Mouse (Mus musculus) limb, embryonic 14.5 days (tissue): ENCODE measurements around the gene Tex26. TPM values are rescaled to one million over a fixed set of nuclear protein-coding genes. Genes with fewer than 3 reads are reported as not detected.

ENCODE experiments used
- ATAC-seq: fragments of 200-750 bp; cut with Nextera tagmentation; 2 replicates; pipeline ENCODE4 v1.8.0; 2017; ENCODE audit warnings: low read depth, moderate number of reproducible peaks, moderate TSS enrichment; ENCODE audit not compliant: low FRiP score
- DNase-seq: peaks from one replicate; pipeline ENCODE4 v3.0.0-alpha.2; 2015; ENCODE audit warnings: low spot score
- H3K27ac ChIP-seq: fragments of 300-500 bp; sonication (generic); replicated peaks from 2 replicates; pipeline ENCODE4 v1.5.1; 2014; ENCODE audit warnings: low read depth, mild to moderate bottlenecking, low read length, moderate library complexity, mixed read lengths
- H3K27me3 ChIP-seq: fragments of 300-500 bp; sonication (generic); 2 replicates; pipeline ENCODE4 v1.6.1; 2014; ENCODE audit warnings: low read length, mixed read lengths; ENCODE audit not compliant: control insufficient read depth, insufficient read depth
- H3K36me3 ChIP-seq: fragments of 300-500 bp; sonication (generic); 2 replicates; pipeline ENCODE4 v1.6.1; 2014; ENCODE audit warnings: mild to moderate bottlenecking, low read length, moderate library complexity, mixed read lengths; ENCODE audit not compliant: control insufficient read depth, insufficient read depth
- H3K4me1 ChIP-seq: fragments of 300-500 bp; sonication (generic); 2 replicates; pipeline ENCODE4 v1.6.1; 2014; ENCODE audit warnings: antibody characterized with exemption, low read length, mixed read lengths; ENCODE audit not compliant: control insufficient read depth, insufficient read depth
- H3K4me2 ChIP-seq: fragments of 300-500 bp; sonication (generic); replicated peaks from 2 replicates; pipeline ENCODE4 v1.6.1; 2014; ENCODE audit warnings: low read depth, mild to moderate bottlenecking, low read length, moderate library complexity; ENCODE audit not compliant: severe bottlenecking
- H3K4me3 ChIP-seq: fragments of 300-500 bp; sonication (generic); replicated peaks from 2 replicates; pipeline ENCODE4 v1.5.1; 2014; ENCODE audit warnings: low read length
- H3K9ac ChIP-seq: fragments of 300-500 bp; sonication (generic); 2 replicates; pipeline ENCODE4 v1.6.1; 2014; ENCODE audit warnings: mild to moderate bottlenecking, low read depth, low read length, moderate library complexity; ENCODE audit not compliant: severe bottlenecking
- H3K9me3 ChIP-seq: fragments of 300-500 bp; sonication (generic); 2 replicates; pipeline ENCODE4 v1.6.1; 2016; ENCODE audit warnings: low read length; ENCODE audit not compliant: control insufficient read depth
- POLR2A ChIP-seq: fragments of 200-500 bp; IDR thresholded peaks from 2 replicates; pipeline ENCODE4 v1.8.0; 2012; ENCODE audit warnings: inconsistent platforms, mild to moderate bottlenecking, moderate library complexity, borderline replicate concordance; ENCODE audit not compliant: insufficient read depth, insufficient read length; ENCODE audit errors: extremely low read depth
- WGBS: fragments of 180-500 bp; shearing (Covaris S2); extraction: QIAGEN DNeasy Blood & Tissue Kit; methylation state at CpG from one replicate; pipeline ENCODE4 v1.1.7; 2014; 5-methylcytosine and 5-hydroxymethylcytosine counted together
- polyA plus RNA-seq, 2 experiments: library from polyadenylated mRNA; depleted of rRNA in 1 of 2; stranded (reverse) in 1 of 2; unstranded in 1 of 2; fragments of >200 nt; fragmentation: Nextera tagmentation in 1 of 2; extraction: Ambion mirVana in 1 of 2; gene quantifications; 2 replicates each; pipeline versions ENCODE4 v1.2.1 to v1.2.3; 2012 to 2014

Gene Tex26
- polyA plus RNA-seq, 2 experiments, result 0.36 to 0.50 TPM

GRCm38 (mm10) chr5:149474701-149475468 is 35.4 kb downstream of the Tex26 start:
- DNase-seq (no peak), ATAC-seq (no peak)
- no peaks in the 10 kb centered on the region for H3K4me1 ChIP-seq
- no peak overlapping the region for H3K4me2 ChIP-seq
- H3K9ac ChIP-seq, result no peak overlapping the region
- no peak overlapping the region for H3K4me3 ChIP-seq
- no peak for TF ChIP-seq POLR2A
- no peak overlapping the region for H3K27ac ChIP-seq
- no peaks in the 10 kb centered on the region for H3K36me3 ChIP-seq
- H3K27me3 ChIP-seq, result no peaks in the 10 kb centered on the region
- WGBS, result 88% methylated on average over 16 of the region's 16 CpGs
- no peaks in the 10 kb centered on the region for H3K9me3 ChIP-seq

- H3K27ac ChIP-seq, result no peak overlapping the region
- ATAC-seq (no peak), DNase-seq (no peak)
- H3K9me3 ChIP-seq, result no peaks in the 10 kb centered on the region
- no peaks in the 10 kb centered on the region for H3K4me1 ChIP-seq
- no peaks in the 10 kb centered on the region for H3K36me3 ChIP-seq
- no peak overlapping the region for H3K9ac ChIP-seq
- no peak for TF ChIP-seq POLR2A
- 64% methylated on average over 7 of the region's 7 CpGs for WGBS
- H3K4me2 ChIP-seq, result no peak overlapping the region
- no peaks in the 10 kb centered on the region for H3K27me3 ChIP-seq
- H3K4me3 ChIP-seq, result no peak overlapping the region
Measured at GRCm38 (mm10) chr5:149481920-149482319, 42.5 kb downstream of the Tex26 start.

DNA sequence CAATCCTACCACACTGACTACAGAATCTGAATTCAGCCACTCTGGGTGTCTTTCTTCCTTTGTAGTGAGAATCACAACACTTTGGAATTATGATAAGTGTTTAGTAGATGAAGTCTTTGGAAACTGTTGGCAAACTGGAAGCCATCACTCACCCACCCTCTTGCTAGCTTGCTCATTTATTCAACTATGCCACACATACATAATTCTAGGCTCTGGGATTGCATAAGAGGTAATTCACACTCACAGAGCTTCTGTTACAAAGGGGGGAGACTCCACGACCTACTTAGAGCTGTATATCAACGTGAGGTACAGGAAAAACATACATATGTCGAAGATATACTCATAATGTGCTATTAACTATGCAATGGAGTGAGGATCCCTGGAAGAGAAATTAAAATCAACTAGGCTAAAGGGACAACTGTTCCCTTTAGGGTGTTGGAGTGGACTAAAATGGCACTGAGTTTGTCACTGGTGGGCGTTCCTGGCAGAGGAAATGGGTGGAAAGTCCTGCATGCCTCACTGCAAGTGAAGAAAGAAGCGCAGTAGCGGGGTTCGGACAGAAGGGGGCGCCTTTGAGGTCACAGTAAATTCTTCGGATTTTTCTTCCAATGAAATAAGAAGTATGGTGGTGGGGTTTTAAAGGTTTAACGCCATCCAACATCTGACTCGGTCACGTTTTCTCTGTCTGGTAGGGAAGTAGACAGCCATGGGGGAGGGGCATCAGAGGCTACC is 44.0 kb downstream of the Tex26 start:
- Histone ChIP-seq H3K27me3 (no peaks in the 10 kb centered on the region), H3K27ac (no peak overlapping the region), H3K9ac (no peak overlapping the region), H3K36me3 (no peaks in the 10 kb centered on the region), H3K9me3 (no peaks in the 10 kb centered on the region), H3K4me3 (no peak overlapping the region), H3K4me1 (no peaks in the 10 kb centered on the region), H3K4me2 (no peak overlapping the region)
- TF ChIP-seq POLR2A, result no peak
- no peak for ATAC-seq
- no peak for DNase-seq
- WGBS, result 63% methylated on average over 12 of the region's 12 CpGs

DNA sequence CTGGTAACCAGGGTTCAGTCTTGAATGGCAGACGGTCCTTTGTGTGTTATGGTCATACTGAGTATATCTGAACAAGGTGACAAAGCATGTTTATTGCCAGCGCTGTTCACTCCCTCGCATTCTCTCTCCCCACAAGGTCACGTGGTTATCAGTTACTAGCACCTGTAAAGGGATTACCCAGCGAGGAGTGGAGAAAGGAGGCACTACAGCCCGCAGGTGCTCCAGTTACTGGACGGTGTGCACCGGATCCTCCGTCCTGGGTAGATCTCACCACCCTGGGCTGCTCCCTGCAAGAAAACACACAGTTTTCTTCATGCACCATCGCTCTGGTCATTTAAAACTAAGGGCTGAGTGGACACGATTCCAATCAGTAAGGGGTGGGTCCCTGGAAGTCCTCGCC is 44.8 kb downstream of the Tex26 start:
- DNase-seq, result no peak
- no peaks in the 10 kb centered on the region for H3K9me3 ChIP-seq
- no peak for ATAC-seq
- H3K27ac ChIP-seq, result no peak overlapping the region
- H3K27me3 ChIP-seq, result no peaks in the 10 kb centered on the region
- no peak overlapping the region for H3K4me2 ChIP-seq
- H3K36me3 ChIP-seq, result no peaks in the 10 kb centered on the region
- no peak overlapping the region for H3K9ac ChIP-seq
- TF ChIP-seq POLR2A, result no peak
- 73% methylated on average over 12 of the region's 12 CpGs for WGBS
- H3K4me1 ChIP-seq, result peaks cover 4% of the 10 kb centered on the region
- H3K4me3 ChIP-seq, result no peak overlapping the region

GRCm38 (mm10) chr5:149485447-149485846 is 46.0 kb downstream of the Tex26 start:
- Histone ChIP-seq H3K9ac (no peak overlapping the region), H3K36me3 (no peaks in the 10 kb centered on the region), H3K4me3 (no peak overlapping the region), H3K27me3 (no peaks in the 10 kb centered on the region), H3K9me3 (no peaks in the 10 kb centered on the region), H3K4me1 (peaks cover 5% of the 10 kb centered on the region), H3K4me2 (no peak overlapping the region), H3K27ac (no peak overlapping the region)
- no peak for TF ChIP-seq POLR2A
- no peak for ATAC-seq
- no peak for DNase-seq
- 84% methylated on average over 6 of the region's 6 CpGs for WGBS
